Mouse (Mus musculus) lung, postnatal 4 days (tissue): Measurements from ENCODE around the gene Fbxw8.

Experiments used
- DNase-seq, 2 experiments: peaks; one replicate each; pipeline ENCODE4 v3.0.0; 2021

The Fbxw8 gene

GRCm38 (mm10) chr5:118154839-118155564 lies at the start of gene Fbxw8:
Fbxw8 (minus strand) TSS chr5:118155464.
- peak; percentile 93 for DNase-seq

GRCm38 (mm10) chr5:118204675-118205440 lies 49.6 kb upstream of the Fbxw8 start:
- no peak for DNase-seq

GRCm38 (mm10) chr5:118199670-118200069 lies 44.4 kb upstream of the Fbxw8 start:
- DNase-seq = no peak

- DNase-seq = no peak
These were observed 42.2 kb upstream of the Fbxw8 start for GRCm38 (mm10) chr5:118197421-118197820.

- no peak for DNase-seq
These were observed 37.0 kb upstream of the Fbxw8 start for GRCm38 (mm10) chr5:118192221-118192620.

GRCm38 (mm10) chr5:118190491-118190890 lies 35.2 kb upstream of the Fbxw8 start:
- no peak for DNase-seq

GRCm38 (mm10) chr5:118188356-118188755 lies 33.1 kb upstream of the Fbxw8 start:
- no peak for DNase-seq

GRCm38 (mm10) chr5:118186903-118187633 lies 31.8 kb upstream of the Fbxw8 start:
- no peak for DNase-seq

GRCm38 (mm10) chr5:118177640-118178039 lies 22.4 kb upstream of the Fbxw8 start:
- DNase-seq = no peak

GRCm38 (mm10) chr5:118175137-118175536 lies 19.9 kb upstream of the Fbxw8 start:
- DNase-seq = no peak

- no peak for DNase-seq
These were observed 19.2 kb upstream of the Fbxw8 start for GRCm38 (mm10) chr5:118174310-118175009.

- no peak for DNase-seq
These were observed 16.9 kb upstream of the Fbxw8 start for GRCm38 (mm10) chr5:118172078-118172723.

GRCm38 (mm10) chr5:118171665-118172064 lies 16.4 kb upstream of the Fbxw8 start:
- no peak for DNase-seq

GRCm38 (mm10) chr5:118170888-118171529 lies 15.7 kb upstream of the Fbxw8 start:
- DNase-seq = peak in 1 of 2 experiments; percentile 27

GRCm38 (mm10) chr5:118169222-118170221 lies 14.3 kb upstream of the Fbxw8 start:
- no peak for DNase-seq

GRCm38 (mm10) chr5:118167561-118167995 lies 12.3 kb upstream of the Fbxw8 start:
- DNase-seq = no peak

GRCm38 (mm10) chr5:118165462-118165861 lies 10.2 kb upstream of the Fbxw8 start:
- DNase-seq = no peak

GRCm38 (mm10) chr5:118164581-118164980 lies 9.3 kb upstream of the Fbxw8 start, which contains the start of gene Hrk:
Hrk (plus strand) TSS chr5:118164648.
- DNase-seq = no peak

- DNase-seq = no peak
These were observed 5.4 kb upstream of the Fbxw8 start for GRCm38 (mm10) chr5:118160691-118161090.

- peak; percentile 41 to 53 for DNase-seq
These were observed 1.7 kb upstream of the Fbxw8 start for GRCm38 (mm10) chr5:118156976-118157375.
